Mouse (Mus musculus) olfactory bulb, adult 2 months (tissue): Measurements from ENCODE around the gene Sv2a. TPM values are rescaled to one million over a fixed set of nuclear protein-coding genes. Genes with fewer than 3 reads are reported as not detected.
"Not testable (repeated sequence)": the region's sequence is repeated elsewhere in the genome, so short reads cannot be mapped to it uniquely, and the experiment has no call there.

Source experiments
- H3K27ac ChIP-seq: fragments of 200-500 bp; 2 replicates; pipeline ENCODE4 v1.5.1; 2012; ENCODE audit warnings: low read depth, low read length; ENCODE audit not compliant: insufficient read depth
- H3K4me1 ChIP-seq: fragments of 200-500 bp; 2 replicates; pipeline ENCODE4 v1.6.1; 2012; ENCODE audit warnings: low read length; ENCODE audit not compliant: control insufficient read depth, insufficient read depth
- H3K4me3 ChIP-seq: fragments of 200-500 bp; 2 replicates; pipeline ENCODE4 v1.5.1; 2012; ENCODE audit warnings: mild to moderate bottlenecking, low read depth, low read length, moderate library complexity; ENCODE audit not compliant: insufficient read depth
- CTCF ChIP-seq: fragments of 200-500 bp; IDR thresholded peaks from 2 replicates; pipeline ENCODE4 v1.5.1; 2012; ENCODE audit warnings: low read depth, mild to moderate bottlenecking, low read length, moderate library complexity; ENCODE audit not compliant: insufficient read depth
- POLR2A ChIP-seq: fragments of 200-500 bp; IDR thresholded peaks from 2 replicates; pipeline ENCODE4 v1.6.1; 2012; ENCODE audit warnings: mild to moderate bottlenecking, low read depth, low read length, moderate library complexity; ENCODE audit not compliant: insufficient read depth
- WGBS: fragments of 180-500 bp; shearing (Covaris S2); methylation state at CpG from one replicate; pipeline ENCODE4 v1.1.7; 2018; 5-methylcytosine and 5-hydroxymethylcytosine counted together
- polyA plus RNA-seq: library from polyadenylated mRNA; stranded (reverse); fragments of >200 nt; gene quantifications from 2 replicates; pipeline ENCODE4 v1.2.4, GENCODE M21; 2012; ENCODE audit warnings: low replicate concordance; ENCODE audit not compliant: missing spikeins, insufficient read depth, insufficient read length

Sv2a gene
- polyA plus RNA-seq, 1 experiment, result not detected

DNA sequence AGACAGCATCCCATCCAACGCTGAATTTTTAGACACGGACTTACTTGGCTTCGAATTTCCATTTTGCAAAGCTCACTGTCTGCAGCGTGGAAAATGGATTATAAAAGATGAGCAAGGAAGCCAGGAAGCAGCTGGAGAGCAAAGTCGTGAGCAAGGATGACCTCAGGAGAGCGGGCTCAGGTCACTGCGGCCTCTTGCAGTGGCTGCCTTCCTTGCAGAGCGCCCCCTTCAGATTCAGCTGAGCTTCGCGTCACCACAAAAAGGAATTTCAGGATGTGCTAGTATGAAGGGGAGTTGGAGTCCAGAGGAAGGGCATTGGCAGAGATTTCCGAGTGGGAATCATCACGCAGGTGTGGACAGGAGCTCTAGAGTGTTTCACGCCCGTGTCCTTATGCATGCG is 28.3 kb downstream of the Sv2a start:
- 33% methylated on average over 15 of the region's 15 CpGs for WGBS
- Histone ChIP-seq H3K4me3 (no peak overlapping the region), H3K27ac (no peak overlapping the region), H3K4me1 (no peaks in the 10 kb centered on the region)
- TF ChIP-seq POLR2A (no peak), CTCF (no peak)

DNA sequence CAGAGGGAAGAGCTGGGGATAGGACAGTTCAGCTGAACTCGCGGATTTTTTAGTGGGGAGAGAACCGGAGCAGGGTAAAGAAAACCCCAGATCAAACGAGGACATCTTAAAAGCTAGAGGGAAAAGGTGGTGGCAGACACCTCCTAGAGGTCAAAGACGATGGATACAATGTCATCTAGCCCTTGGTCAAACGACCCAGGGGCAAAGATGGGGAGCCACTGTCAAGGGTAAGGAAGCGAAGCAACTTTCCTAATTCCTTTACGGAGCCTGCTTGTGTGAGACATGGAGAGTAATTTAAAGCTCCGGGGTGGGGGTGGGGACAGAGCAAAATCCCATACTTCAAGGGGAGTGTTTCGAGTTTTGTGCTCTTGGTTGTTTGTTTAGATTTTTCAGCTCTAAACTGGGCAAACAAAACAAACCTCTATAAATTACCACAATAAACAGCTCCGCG is 38.3 kb downstream of the Sv2a start:
- TF ChIP-seq POLR2A (no peak), CTCF (no peak)
- peak overlapping the region; percentile 44 for H3K4me3 ChIP-seq
- H3K4me1 ChIP-seq, result peaks cover 3% of the 10 kb centered on the region
- under 1% methylated on average over 12 of the region's 12 CpGs for WGBS
- H3K27ac ChIP-seq, result peak overlapping the region; percentile 94

DNA sequence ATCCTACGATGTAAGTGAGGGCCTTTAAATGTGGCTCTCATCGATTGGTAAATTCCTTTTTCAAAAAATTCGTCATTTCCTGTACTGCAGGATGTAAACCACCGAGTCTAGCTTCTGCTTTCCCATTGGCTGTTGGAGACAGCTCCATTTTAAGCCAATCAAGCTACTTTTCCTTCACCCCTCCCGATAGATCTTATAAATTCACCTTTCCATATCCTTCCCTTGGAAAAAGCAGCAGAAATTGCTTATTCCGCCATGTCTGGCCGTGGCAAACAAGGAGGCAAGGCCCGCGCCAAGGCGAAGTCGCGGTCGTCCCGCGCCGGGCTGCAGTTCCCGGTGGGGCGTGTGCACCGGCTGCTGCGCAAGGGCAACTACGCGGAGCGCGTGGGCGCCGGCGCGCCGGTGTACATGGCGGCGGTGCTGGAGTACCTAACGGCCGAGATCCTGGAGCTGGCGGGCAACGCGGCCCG is 38.7 kb downstream of the Sv2a start, which contains the start of the genes Bola1 and Hist2h2ab:
Gene Bola1, minus strand, starts transcription at position 49 of the 470 bp plus-strand sequence.
Gene Hist2h2ab, plus strand, starts transcription at position 205 of the 470 bp plus-strand sequence.
- under 1% methylated on average over 37 of the region's 37 CpGs for WGBS
- TF ChIP-seq POLR2A (peak; percentile 76), CTCF (no peak)
- Histone ChIP-seq H3K4me3 (peak within 1 kb of the TSS; percentile 78), H3K27ac (peak within 1 kb of the TSS; percentile 98), H3K4me1 (peaks cover 5% of the 10 kb centered on the region)

DNA sequence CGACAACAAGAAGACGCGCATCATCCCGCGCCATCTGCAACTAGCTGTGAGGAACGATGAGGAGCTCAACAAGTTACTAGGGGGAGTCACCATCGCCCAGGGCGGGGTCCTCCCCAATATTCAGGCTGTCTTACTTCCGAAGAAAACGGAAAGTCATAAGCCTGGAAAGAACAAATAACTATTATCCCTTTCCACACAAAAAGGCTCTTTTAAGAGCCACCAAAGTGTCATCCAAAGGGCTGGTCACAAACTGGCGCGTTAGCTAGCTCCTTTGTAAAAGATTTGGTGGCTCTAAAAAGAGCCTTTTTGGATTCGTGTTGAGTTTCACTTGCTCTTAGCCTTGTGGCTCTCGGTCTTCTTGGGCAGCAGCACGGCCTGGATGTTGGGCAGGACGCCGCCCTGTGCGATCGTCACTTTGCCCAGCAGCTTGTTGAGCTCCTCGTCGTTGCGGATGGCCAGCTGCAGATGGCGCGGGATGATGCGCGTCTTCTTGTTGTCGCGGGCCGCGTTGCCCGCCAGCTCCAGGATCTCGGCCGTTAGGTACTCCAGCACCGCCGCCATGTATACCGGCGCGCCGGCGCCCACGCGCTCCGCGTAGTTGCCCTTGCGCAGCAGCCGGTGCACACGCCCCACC is 39.3 kb downstream of the Sv2a start:
- Histone ChIP-seq H3K4me3 (peak overlapping the region; percentile 78), H3K27ac (peak overlapping the region; percentile 98)
- H3K4me1 ChIP-seq, result not testable (repeated sequence)
- peak; percentile 36 for TF ChIP-seq POLR2A
- WGBS, result under 1% methylated on average over 34 of the region's 47 CpGs

DNA sequence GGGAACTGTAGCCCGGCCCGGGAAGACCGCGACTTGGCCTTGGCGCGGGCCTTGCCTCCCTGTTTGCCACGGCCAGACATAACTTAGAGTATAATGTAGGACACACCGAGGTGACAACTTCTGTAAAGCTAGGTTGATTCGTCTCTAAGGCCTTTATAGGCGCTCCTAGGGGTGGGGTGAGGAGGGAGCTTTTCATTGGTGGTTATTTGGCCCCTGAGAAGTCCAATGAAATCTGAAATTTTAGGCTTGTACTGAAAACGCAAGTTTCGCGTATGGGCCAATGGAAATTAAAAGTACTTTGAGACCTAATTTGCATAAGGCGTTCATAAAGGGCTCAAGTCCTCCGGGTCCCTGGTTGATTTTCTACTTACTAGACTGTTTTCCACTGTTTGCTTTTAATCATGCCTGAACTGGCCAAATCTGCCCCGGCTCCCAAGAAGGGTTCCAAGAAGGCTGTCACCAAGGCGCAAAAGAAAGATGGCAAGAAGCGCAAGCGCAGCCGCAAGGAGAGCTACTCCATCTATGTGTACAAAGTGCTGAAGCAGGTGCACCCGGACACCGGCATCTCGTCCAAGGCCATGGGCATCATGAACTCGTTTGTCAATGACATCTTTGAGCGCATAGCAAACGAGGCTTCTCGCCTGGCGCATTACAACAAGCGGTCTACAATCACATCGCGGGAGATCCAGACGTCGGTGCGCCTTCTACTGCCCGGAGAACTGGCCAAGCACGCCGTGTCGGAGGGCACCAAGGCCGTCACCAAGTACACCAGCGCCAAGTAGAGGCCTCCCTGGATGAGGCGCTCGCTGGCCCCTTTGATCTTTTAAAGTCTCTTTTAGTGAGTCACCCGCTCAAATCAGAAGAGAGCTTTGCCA is 40.1 kb downstream of the Sv2a start, which contains the start of the genes Hist2h2ac and Hist2h2be:
Gene Hist2h2ac, minus strand, starts transcription at position 116 of the 875 bp plus-strand sequence.
Gene Hist2h2be, plus strand, starts transcription at position 355 of the 875 bp plus-strand sequence.
- WGBS, result under 1% methylated on average over 43 of the region's 43 CpGs

DNA sequence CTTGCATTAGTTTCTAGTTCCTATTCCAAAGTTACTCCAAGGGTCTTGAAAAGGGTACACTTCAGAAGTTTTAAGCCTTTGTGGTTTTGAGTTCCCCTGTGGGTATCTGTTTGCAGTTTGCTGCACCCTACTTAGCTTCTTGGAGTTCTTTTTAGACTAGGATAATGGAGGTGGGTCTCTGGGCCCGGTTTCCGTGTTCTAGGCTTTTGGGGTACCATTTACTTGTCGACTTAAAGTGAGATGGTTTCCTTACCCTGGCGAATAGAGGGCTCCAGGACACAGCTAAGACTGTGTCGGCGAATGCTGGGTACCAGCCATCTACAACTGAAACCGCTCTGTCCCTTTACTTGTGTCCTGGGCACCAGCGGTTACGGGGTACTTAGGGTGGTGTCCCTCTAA is 40.7 kb downstream of the Sv2a start:
- Histone ChIP-seq H3K4me3 (peak overlapping the region; percentile 78), H3K4me1 (peaks cover 10% of the 10 kb centered on the region), H3K27ac (peak overlapping the region; percentile 89)
- no peak for TF ChIP-seq POLR2A
- 6% methylated on average over 9 of the region's 9 CpGs for WGBS

More for the DNA sequence above, 40.1 kb downstream of the Sv2a start, which contains the start of the genes Hist2h2ac and Hist2h2be:
- peak within 1 kb of the TSS; percentile 98 for H3K27ac ChIP-seq
- peak within 1 kb of the TSS; percentile 78 for H3K4me3 ChIP-seq
- TF ChIP-seq POLR2A (peak; percentile 51; the same call in 1 of the 2 replicates), CTCF (no peak)
- peaks cover 10% of the 10 kb centered on the region for H3K4me1 ChIP-seq

DNA sequence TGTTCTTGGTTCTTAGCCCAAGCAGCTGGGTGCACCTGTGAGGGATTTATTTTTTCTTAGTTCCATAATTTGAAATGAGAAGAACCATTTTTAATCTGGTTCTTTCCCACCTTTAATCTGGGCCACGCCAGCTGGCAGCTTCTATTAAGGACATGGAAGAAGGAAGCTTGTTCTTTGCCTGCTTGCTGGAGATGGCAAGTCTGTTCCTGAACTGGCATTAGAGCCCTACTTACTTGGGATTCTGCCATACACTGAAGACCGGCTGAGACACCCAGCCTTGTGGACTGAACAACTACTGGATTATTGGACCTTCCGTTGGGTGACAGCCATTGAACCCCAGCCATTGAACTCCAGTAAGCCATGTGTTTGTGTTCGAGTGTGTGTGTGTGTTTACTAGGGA is 41.8 kb downstream of the Sv2a start:
- Histone ChIP-seq H3K4me1 (peaks cover 12% of the 10 kb centered on the region), H3K27ac (no peak overlapping the region), H3K4me3 (no peak overlapping the region)
- TF ChIP-seq CTCF (no peak), POLR2A (no peak)
- WGBS, result 39% methylated on average over 4 of the region's 4 CpGs

DNA sequence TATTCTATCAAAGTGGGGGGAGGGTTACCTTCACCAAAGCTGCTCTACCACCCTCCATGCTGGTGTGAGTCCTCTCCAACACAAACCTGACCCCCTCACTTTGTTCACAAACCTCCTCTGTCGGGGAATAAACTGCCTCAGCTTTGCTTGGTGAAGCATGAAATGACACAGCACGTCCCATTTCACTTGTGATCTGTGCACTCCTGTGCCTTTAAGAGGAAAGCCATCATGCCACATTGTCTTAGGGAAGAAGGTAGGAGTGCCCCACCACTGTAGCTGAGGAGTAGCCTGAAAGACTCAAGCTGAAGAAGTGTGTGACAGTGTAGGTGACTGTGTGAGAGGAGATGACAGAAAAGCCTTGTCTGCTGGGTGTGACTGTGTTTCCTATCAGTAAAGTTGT is 44.5 kb downstream of the Sv2a start:
- no peak for TF ChIP-seq POLR2A
- TF ChIP-seq CTCF, result no peak
- H3K4me3 ChIP-seq, result no peak overlapping the region
- peaks cover 10% of the 10 kb centered on the region for H3K4me1 ChIP-seq
- WGBS, result 32% methylated on average over 2 of the region's 2 CpGs
- H3K27ac ChIP-seq, result no peak overlapping the region
